Mouse (Mus musculus): ENCODE data around the gene Poc5. TPM values are rescaled to one million over a fixed set of nuclear protein-coding genes. Genes with fewer than 3 reads are reported as not detected.

Poc5 gene
- total RNA-seq, 2 experiments from 2014 or later = 12.7 to 13.5 TPM

- ATAC-seq (replicated peaks; ENCODE audit: poor library complexity) = peak; percentile 93
Observed at GRCm38 (mm10) chr13:96431595-96432156, 43.6 kb downstream of the Poc5 start.

GRCm38 (mm10) chr13:96432376-96432811 is 44.3 kb downstream of the Poc5 start:
- no peak for ATAC-seq (replicated peaks; ENCODE audit: poor library complexity)

- ATAC-seq (replicated peaks; ENCODE audit: poor library complexity) = no peak
Observed at GRCm38 (mm10) chr13:96433041-96433440, 44.9 kb downstream of the Poc5 start.

GRCm38 (mm10) chr13:96433648-96434190 is 45.6 kb downstream of the Poc5 start:
- peak; percentile 51 for ATAC-seq (replicated peaks; ENCODE audit: poor library complexity)

GRCm38 (mm10) chr13:96434899-96435331 is 46.8 kb downstream of the Poc5 start:
- no peak for ATAC-seq (replicated peaks; ENCODE audit: poor library complexity)

- ATAC-seq (replicated peaks; ENCODE audit: poor library complexity) = peak; percentile 14; the same call in 1 of the 2 replicates
Observed at GRCm38 (mm10) chr13:96435793-96436192, 47.7 kb downstream of the Poc5 start.

GRCm38 (mm10) chr13:96436921-96437320 is 48.8 kb downstream of the Poc5 start:
- ATAC-seq (replicated peaks; ENCODE audit: poor library complexity) = peak; percentile 50

- ATAC-seq (replicated peaks; ENCODE audit: poor library complexity) = no peak
Observed at GRCm38 (mm10) chr13:96440436-96440835, 52.3 kb downstream of the Poc5 start.

- no peak for ATAC-seq (replicated peaks; ENCODE audit: poor library complexity)
Observed at GRCm38 (mm10) chr13:96450205-96450856, 62.2 kb downstream of the Poc5 start.

- no peak for ATAC-seq (replicated peaks; ENCODE audit: poor library complexity)
Observed at GRCm38 (mm10) chr13:96450869-96451268, 62.8 kb downstream of the Poc5 start.

GRCm38 (mm10) chr13:96451386-96452140 is 63.5 kb downstream of the Poc5 start:
- no peak for ATAC-seq (replicated peaks; ENCODE audit: poor library complexity)

- ATAC-seq (replicated peaks; ENCODE audit: poor library complexity) = no peak
Observed at GRCm38 (mm10) chr13:96452621-96453020, 64.5 kb downstream of the Poc5 start.

GRCm38 (mm10) chr13:96454288-96454687 is 66.2 kb downstream of the Poc5 start:
- ATAC-seq (replicated peaks; ENCODE audit: poor library complexity) = no peak

GRCm38 (mm10) chr13:96457566-96457965 is 69.5 kb downstream of the Poc5 start:
- no peak for ATAC-seq (replicated peaks; ENCODE audit: poor library complexity)

GRCm38 (mm10) chr13:96458018-96458417 is 69.9 kb downstream of the Poc5 start:
- no peak for ATAC-seq (replicated peaks; ENCODE audit: poor library complexity)

- ATAC-seq (replicated peaks; ENCODE audit: poor library complexity) = no peak
Observed at GRCm38 (mm10) chr13:96458606-96459005, 70.5 kb downstream of the Poc5 start.

GRCm38 (mm10) chr13:96462644-96463043 is 74.5 kb downstream of the Poc5 start:
- no peak for ATAC-seq (replicated peaks; ENCODE audit: poor library complexity)

- no peak for ATAC-seq (replicated peaks; ENCODE audit: poor library complexity)
Observed at GRCm38 (mm10) chr13:96465315-96465714, 77.2 kb downstream of the Poc5 start.
